Mouse (Mus musculus): ENCODE data around the gene Mdh1.
"Not testable (repeated sequence)": the region's sequence is repeated elsewhere in the genome, so short reads cannot be mapped to it uniquely, and the experiment has no call there.

Mdh1 gene

GRCm38 (mm10) chr11:21545951-21546350, 26.2 kb downstream of the Mdh1 start:
- DNase-seq (ENCODE audit: low spot score in 2 of 2): no peak

- DNase-seq (ENCODE audit: low spot score in 2 of 2): no peak
These were observed 27.1 kb downstream of the Mdh1 start for GRCm38 (mm10) chr11:21545021-21545420.

- no peak for DNase-seq (ENCODE audit: low spot score in 2 of 2)
These were observed 29.4 kb downstream of the Mdh1 start for GRCm38 (mm10) chr11:21542731-21543130.

GRCm38 (mm10) chr11:21540622-21541021, 31.5 kb downstream of the Mdh1 start:
- DNase-seq (ENCODE audit: low spot score in 2 of 2): no peak

- DNase-seq (ENCODE audit: low spot score in 2 of 2): no peak
These were observed 32.1 kb downstream of the Mdh1 start for GRCm38 (mm10) chr11:21540072-21540471.

GRCm38 (mm10) chr11:21530856-21531255, 41.3 kb downstream of the Mdh1 start:
- DNase-seq (ENCODE audit: low spot score in 2 of 2): not testable (repeated sequence)

- DNase-seq (ENCODE audit: low spot score in 2 of 2): no peak
These were observed 43.3 kb downstream of the Mdh1 start for GRCm38 (mm10) chr11:21528676-21529394.

- no peak for DNase-seq (ENCODE audit: low spot score in 2 of 2)
These were observed 54.4 kb downstream of the Mdh1 start for GRCm38 (mm10) chr11:21517726-21518125.

GRCm38 (mm10) chr11:21516396-21516795, 55.8 kb downstream of the Mdh1 start:
- DNase-seq (ENCODE audit: low spot score in 2 of 2): not testable (repeated sequence)

- not testable (repeated sequence) for DNase-seq (ENCODE audit: low spot score in 2 of 2)
These were observed 61.6 kb downstream of the Mdh1 start for GRCm38 (mm10) chr11:21510577-21510976.

GRCm38 (mm10) chr11:21508713-21509112, 63.5 kb downstream of the Mdh1 start:
- DNase-seq (ENCODE audit: low spot score in 2 of 2): not testable (repeated sequence)

- not testable (repeated sequence) for DNase-seq (ENCODE audit: low spot score in 2 of 2)
These were observed 65.1 kb downstream of the Mdh1 start for GRCm38 (mm10) chr11:21507073-21507472.
